Mouse (Mus musculus): ENCODE results near the gene Cyb561d1.

DNA sequence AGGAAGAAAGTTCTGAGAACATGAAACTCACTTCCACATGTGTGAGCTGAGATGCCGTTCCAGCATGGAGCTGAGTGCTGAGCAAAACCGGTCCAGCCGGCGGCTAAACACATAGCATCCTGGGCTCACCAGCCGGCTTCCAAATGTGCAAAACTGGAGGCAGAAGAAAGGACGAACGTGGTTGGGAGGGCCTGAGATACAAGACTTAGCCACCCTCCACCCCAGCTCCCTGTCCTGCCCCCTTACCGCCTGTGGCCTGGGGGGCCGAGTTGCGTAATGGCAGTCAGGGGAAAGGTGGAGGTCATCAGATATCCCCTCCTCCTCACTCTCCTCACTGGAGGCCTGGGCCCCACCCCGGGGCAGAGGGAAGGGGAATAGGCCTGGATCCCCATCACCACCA is 3.5 kb upstream of the Cyb561d1 start:
- TF ChIP-seq CTCF (conservative IDR thresholded peaks at IDR 0.05; ENCODE audit: low read length) (no peak), NANOG (IDR thresholded peaks at IDR 0.05; ENCODE audit: borderline replicate concordance, low read length) (no peak), POU5F1 (IDR thresholded peaks at IDR 0.05; ENCODE audit: borderline replicate concordance, low read length) (no peak)

Data from E14TG2a.4 (cell line).